Mouse (Mus musculus) ZHBTc4 (cell line): ENCODE data around the gene Usp29.

Experiments
- DNase-seq: peaks from one replicate; pipeline ENCODE4 v3.0.0-alpha.2; 2011; ENCODE audit warnings: low read depth, low spot score

The Usp29 gene

DNA sequence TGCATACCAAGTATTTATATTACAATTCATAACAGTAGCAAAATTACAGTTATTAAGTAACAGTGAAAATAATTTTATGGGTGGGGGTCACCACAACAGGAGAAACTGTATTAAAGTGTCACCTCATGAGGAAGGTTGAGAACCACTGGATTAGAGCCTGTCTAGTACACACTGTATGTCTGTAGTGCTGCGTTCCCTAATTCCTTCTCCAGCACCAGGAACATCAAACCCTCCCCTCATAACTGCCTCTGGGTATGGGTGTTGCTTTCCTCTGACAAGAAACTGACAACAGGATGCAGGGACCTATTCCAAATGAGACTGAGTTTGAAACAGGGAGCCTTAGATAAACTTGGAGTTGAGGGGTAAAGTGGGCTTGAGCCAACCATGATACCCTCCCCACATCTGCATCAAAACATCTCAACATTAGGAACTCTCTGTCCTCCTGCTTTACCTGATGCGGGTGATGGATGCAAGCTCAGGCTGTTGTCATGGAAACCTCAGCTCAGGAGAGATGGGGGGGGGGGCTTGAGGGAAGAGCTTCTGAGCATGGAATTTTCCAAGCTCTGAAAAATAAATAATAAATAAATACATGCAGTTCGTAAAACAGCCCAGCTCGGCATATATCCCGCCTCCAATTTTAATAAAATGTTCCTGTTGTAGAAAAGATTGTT, 86.5 kb downstream of the Usp29 start:
- no peak for DNase-seq

DNA sequence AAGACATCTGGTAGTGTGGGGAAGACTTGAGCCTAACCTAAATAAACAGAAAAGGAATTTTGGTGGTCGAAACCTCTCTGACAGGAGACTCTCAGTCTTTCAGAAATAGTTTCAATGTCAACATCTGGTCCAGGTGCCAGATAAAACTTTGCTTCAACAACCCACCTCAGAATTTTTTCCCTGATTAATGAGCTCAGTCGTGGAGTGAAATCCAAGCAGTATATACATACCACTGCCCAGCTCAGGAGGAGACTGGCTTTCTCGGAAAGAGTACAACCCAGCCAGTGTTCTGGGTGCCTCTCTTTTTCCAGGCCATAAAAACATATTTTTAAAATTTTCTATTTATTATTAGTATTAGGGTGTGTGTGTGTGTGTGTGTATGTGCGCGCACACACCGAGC, 89.9 kb downstream of the Usp29 start:
- DNase-seq: no peak

DNA sequence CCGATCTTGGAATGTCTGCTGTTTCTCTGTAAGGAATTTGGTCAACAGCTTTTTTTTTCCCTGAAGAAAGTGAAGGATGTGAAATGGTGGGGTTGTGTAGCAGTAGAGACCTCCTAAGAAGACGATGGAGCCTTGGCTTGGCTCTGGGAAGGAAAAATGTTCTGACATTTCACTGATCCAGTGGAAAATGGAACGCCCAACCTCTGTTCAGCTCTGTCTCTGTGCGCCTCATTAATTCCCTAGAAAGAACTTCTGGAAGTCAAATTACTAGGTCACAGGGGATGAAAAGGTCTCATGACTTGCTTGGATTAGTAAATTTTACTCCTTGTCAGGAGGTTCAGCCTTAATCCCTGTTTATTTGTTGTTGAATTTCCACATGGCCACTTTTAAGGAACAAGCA, 92.3 kb downstream of the Usp29 start:
- DNase-seq: no peak

DNA sequence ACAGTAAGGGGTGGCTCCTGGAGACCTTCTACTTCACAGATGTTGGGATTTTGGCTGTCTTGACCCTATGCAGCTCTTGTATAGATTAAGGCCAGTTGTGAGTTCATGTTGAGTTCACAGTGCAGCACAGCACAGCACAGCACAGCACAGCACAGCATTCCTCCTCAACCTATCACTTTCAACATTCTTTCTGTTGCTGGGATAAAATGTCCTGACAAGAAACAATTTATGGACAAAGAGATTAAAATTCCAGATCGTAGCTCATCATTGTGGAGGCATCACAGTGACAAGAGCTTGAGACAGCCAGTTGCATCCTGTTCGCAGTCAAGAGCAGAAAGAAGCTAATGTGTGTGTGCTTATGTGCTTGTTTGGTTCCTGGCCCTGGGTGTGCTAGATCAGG, 93.3 kb downstream of the Usp29 start:
- DNase-seq: peak; percentile 8

DNA sequence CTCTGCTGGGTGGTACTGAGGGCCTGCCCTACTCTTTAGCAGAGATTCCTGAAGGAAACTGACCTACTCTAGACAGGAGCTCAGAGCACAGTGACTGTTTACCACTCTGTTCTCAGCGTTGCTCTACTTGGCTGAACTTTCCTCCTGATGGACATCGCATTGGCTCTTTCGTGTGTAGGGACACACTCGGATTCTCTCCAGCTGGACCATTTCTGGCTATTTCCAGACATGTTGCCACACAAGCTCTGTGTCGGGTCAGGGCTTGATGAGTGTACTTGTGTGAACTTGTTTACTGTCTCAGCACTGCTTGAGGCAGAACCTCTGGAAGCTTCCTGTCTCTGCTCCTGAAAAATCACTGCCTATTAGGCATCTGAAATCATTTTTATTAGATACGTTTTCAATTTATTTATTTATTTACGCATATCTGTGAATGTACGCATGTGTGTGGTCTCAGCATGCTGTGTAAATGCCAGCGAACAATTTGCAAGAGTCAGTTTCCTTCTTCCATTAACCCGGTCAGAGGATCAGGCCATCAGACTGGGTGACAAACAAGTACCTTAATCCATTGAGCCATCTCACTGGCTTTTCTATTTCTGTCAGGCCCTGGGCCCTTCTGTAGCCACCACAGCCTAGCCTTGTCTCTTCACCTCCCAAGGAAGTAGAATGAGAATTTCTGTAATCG, 95.7 kb downstream of the Usp29 start:
- DNase-seq: no peak

DNA sequence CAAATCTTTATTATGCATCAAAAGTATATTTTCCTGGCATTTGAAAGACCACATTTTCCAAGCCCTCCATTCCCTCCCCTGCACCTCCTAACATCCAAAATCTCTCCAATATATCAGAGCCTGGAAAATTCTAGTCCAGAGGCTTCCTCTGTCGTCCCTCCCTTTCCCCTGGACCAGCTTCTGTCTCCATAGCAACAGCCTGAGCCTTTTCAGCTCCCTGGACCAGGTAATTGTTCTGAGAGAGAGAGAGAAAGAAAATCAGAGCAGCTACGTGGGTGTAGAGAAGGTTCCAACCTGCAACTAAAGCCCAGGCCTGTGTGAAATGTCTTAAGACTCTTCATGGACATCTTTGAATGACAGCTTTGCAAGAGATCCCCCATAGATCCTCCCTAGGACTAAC, 98.8 kb downstream of the Usp29 start:
- no peak for DNase-seq

DNA sequence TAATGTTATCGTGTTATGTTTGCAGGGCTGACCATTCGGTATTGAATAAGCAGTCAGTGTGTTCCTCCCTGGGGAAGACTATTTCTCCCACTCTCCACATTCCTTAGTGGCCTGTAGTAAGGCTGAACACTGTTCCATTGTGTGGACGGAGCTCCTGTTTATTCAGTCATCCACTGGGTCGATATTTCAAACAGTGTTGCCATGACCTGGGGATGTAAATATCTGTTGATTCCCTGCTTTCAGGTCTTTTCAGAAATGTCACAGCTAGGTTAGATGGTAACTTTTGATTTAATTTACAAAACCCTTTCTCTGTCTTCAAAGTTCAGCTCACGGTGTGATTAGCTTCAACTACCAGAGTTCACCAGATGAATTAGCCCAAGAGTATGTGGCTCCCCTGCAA, 104.6 kb downstream of the Usp29 start:
- no peak for DNase-seq

DNA sequence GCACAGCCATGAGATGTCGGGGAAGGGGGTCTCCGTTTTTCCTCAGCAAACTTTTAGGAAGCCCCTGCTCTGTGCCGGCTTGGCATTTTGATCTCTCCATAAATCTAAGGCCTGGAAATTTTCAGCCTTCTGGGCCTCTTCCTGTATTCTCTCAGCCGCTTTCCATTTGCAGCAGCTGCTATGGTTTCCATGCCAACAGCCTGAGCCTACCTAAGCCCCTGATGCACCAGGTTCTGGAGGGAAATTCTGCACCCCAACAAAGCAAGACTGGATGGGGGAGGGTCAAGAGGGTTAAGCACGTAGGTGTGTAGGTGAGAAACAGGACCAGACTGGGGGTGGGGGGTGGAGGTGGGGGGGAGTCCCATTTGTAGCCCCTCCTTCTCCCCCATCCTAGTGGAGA, 105.0 kb downstream of the Usp29 start:
- DNase-seq: no peak

DNA sequence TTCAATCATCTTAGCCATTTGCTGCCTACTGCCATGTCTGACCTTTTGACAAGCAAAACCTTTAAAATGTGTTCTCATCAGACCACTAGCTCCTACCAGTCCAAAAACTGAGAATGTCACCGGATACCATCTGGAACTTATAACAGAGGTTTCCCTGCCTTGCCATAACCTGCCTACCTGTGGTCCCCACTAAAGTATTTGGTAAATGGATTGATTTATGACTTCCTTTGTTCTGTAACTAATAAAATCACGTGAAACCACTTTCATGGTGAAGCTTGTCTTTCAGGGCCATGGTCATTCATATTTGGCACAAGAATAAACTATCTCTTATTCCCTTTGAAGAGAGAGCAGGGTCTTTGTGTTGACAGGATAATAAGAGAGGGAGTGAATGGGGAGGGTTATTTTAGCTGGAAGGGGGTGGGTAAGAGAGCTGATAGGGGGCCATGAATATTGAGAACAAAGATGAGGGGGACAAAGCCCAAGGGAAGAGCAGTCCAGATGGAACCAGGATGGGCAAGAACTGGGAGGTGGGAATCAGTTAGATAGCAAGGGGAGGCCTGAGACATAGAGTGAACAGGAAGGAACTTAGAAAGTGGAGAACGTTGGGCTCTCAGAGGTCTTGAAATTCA, 107.0 kb downstream of the Usp29 start:
- no peak for DNase-seq

DNA sequence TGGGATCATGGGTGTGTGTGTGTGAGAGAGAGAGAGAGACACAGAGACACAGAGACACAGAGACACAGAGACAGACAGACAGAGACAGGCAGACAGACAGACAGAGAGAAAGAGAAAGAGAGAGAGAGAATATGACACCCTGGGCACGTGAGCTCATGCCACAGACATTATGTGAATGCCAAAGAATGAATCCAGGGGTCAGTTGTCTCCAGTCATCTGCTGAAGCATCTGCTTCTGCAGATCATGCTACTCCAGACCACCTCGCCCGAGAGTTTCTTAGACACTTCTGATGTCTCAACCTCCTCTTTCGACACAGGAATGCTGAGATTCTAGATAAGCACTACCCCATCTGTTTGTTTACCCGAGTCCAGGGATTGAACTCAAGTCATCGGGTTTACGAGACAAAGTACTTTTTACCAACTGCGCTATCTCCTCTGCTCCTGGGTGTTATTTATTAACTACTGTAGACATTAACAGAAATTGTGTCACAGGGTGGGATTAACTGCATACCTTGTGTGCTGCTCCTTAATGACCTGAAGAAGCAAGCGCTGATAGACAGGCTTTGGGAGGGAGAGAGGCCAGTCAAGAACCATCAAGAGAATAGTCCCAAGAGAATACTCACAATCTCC, 107.7 kb downstream of the Usp29 start:
- DNase-seq: no peak

DNA sequence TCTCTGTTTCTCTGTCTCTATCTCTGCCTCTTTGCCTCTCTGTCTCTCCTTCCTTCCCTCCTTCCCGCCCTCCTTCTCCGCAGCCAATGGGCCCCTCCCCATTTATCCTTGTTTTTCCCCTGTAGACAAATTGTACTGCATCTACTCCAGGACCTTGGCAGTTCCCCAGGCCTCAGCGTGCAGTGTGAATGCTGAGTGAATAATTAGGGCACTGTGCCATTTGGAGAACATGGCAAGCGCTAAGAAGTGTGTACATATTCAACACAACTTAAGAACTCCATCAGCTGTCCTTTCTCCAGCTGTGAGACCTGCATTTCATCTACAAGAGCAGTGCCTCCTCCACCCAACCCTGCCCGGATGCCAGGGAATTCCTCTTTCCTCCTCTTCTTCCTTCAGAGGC, 110.5 kb downstream of the Usp29 start:
- DNase-seq: no peak

DNA sequence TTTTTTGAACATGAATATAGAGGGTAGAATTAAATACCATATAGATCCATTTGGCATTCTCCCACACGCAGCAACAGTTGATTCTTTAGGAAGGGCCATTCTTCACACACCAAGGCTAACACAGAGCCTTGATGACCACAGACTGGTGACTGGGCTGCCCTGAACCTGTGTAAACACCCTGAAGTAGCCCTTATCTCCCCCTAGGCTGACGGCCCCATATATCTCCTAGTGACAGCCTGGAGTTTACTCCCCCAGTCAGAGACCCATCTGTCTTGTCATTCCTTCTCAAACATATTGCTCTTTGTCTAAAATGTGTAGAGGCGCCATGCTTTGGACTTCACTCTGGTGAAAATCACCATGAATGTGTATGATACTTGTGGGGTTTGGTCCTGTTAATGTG, 119.1 kb downstream of the Usp29 start:
- no peak for DNase-seq

DNA sequence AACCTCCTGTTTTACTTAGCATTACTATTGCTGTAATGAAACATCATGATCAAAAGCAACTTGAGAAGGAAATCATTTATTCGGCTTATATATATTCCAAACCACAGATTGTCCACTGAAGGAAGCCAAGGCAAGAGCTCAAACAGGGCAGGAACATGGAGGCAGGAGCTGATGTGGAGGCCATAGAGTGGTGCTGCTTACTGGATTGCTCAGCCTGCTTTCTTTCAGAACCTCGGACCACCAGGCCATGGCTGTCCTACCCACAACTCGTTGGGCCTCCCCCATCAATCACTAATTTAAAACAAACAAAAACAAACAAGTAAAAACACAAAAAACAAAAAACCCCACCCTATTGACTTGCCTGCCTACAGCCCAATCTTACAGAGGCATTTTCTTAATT, 119.9 kb downstream of the Usp29 start:
- DNase-seq: no peak

DNA sequence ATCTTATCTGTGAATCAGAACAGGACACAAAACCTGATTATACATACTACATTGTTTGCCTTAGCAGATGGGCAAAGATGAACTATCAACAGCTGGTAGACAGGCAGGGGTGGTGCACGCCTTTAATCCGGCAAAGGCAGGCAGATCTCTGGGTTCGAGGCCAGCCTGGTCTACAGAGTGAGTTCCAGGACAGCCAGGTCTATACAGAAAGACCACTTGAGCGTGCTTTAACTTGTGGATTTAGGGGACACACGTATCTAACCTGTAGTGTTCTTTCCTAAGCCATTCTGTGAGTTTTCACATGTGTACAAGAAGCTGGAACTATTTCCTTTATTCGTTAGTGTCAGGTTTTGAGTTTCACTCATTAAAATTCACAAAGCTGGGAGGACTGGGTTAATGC, 120.9 kb downstream of the Usp29 start:
- no peak for DNase-seq

DNA sequence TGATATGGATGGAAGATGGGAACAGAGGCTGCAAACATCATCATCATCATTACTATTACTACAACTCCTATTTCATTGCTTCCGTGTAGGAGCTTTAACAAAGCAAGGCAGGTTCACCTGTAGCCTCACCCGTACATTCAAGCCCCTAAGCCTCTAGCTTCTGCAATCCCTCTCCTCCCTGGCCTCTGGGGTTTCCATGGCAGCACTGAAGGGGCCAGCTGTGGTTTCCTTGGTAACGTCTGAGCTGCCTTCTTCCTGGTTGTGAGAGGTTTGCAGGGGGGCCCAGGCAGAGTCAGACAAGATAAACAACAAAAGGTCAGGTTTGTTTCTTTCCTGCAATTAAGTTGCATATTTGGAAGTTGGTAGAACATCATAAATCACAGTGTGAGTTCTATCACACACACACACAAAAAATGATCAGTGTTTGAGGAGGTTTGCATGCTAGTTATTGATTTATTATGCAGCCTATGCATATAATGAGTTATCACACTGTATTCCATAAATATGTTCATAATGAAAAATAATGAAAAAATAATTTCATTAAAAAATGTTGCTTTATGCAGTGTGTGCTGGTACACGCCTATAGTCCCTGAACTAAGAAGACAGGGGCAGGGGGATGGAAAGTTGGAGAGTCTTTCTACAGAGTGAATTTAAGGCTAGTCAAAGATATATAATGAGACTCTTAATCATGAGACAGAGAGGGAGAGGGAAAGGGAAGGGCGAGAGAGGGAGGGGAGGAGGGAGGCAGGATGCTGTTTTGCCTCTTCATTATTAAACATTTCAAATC, 121.5 kb downstream of the Usp29 start:
- DNase-seq: peak; percentile 5

DNA sequence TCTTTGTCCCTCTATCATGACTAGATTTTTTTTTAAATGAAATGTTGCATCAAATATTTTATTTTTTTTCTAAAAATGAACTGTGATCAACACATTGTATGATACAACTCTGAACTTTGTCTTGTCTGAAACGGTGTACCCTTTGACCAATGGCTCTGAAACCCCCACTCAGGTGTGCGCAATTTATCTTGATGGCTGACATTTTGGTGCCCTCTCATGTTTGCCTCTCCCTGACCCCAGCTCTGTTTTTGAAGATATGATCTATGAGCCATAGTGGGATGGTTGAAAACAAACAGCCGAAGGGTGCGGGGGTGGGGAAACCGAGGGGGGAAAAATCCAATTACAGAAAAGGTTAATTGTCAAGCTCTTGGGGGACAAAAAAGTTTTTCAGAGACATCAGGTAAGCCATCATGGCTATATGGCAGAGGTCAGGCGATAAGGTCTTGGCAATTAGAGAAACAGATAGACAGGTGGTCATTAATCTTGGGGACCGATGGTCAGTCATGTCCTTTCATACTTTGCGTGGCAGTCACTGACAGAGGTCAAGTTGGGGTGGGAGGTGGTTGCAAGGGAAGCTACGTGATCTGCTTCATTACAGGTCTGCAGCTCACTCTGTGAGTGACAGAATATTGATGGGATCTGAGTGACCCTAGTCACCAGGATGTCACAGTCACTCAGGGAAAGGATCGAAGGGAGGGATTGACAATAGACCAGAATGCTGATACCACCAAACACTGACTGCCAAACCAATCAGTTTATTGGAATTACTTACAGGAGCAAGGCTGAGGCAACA, 125.4 kb downstream of the Usp29 start:
- no peak for DNase-seq

DNA sequence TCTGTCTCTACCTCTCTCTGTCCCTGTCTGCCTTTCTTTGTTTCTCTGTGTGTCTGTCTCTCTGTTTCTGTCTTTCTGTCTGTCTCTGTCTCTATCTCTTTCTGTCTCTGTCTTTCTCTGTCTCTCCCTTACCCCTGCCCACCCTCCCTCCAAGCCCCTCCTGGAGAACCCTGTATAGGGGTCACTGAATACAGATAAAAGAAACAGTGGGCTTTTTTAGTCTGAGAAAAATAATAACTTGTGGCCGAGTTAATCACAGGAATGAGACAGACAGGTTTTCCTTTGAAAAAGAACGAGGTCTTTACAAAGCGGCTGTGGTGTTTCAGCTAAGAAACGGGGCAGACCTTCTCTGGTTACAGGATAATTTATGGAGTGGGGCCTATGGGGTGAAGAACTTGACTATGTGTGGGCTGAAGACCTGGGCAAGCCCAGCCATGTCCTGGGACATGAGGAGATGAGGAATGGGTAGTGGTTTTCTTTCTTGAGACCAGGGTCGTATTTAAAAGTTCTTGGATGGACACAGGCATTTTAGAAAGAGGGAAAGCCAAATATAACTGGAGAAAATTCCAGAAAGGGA, 128.4 kb downstream of the Usp29 start:
- no peak for DNase-seq

DNA sequence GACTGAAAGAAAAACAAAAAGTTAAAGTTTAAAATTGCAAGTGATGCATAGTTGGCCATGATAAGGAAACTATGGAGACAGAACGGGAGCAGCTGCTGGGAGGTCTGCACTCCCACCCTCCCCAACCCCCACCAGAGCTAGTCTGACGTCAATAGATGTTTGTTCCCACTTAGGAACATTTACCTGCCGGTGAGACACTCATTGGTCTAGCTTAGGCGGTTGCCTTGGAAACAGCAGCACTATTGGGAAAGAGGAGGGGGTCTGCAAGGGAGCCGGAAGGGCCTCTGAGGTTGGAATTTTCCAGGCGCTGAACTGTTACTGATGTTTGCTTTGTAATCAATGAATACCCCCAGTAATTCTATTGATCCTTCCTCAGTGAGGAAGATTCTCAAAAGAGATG, 130.3 kb downstream of the Usp29 start:
- peak; percentile 6 for DNase-seq

DNA sequence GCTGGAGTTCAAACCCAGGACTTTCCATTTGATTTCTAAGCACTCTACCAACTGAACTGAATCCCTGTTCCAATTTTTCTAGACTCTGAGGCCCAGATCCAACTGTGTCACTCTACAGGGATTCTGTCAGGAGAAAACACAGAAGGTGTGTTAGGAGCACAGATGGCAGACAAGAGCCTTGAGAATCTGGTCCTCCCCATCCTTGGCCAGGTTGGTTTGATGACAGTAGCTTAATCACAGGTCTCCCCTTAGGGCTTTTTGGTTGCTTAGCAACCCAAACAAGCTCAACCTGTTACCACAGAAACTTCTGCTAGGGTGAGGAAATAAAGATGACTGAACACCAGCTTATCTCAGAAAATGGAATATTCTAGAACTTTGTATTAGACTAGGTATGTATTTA, 136.0 kb downstream of the Usp29 start:
- no peak for DNase-seq

DNA sequence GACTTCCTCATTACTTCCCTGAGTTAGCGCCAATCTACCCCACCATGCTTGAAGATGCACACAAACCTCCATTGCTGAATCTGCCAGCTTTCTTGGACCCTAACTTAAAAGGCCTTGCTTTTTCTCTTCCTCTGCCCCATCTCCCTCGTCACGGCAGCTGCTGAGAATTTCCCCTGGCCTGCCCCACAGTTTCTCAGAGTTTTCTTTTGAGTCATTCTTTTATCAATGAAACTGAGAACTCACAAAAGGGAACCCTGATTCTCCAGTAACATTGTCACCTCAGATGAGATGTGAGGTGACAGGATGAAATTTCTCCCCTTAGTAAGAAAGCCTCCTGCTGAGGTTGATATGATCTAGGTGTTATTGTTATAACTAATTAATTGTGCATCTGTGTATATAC, 138.5 kb downstream of the Usp29 start:
- no peak for DNase-seq

DNA sequence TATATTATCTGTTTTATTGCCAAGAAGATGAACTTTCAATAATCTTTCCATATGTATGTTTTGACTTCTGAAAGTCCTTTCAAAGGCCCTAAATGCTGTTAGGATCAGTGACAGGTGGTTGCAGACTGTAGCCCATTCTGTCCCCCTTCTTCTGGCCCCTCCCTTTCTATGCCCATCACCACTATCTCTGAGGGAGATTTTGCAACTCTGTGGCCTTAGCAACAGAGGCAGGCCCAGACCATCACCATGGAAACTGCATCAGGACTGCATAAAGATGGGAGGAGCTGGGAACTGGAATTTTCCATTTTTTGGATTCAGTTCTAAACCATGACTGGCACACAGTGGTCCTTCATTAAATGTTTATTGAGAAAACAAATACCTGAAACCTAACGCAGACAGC, 139.2 kb downstream of the Usp29 start:
- no peak for DNase-seq
